Mouse (Mus musculus) spleen, postnatal 14 days (tissue): ENCODE measurements around the gene Aspa.

Source experiments
- DNase-seq, 2 experiments: peaks; one replicate each; pipeline ENCODE4 v3.0.0; 2021 to 2022; ENCODE audit warnings: low spot score in 2 of 2

Gene Aspa

GRCm38 (mm10) chr11:73257362-73257945, 71.9 kb downstream of the Aspa start:
- no peak for DNase-seq
